Mouse (Mus musculus) CD4-positive, CD25-positive, alpha-beta regulatory T cell, adult 2 months (primary cell): ENCODE measurements around the gene Serpina9.
A peak's percentile ranks its signal among the peaks of the same experiment; 100 is the strongest.
"Not testable (repeated sequence)": the region's sequence is repeated elsewhere in the genome, so short reads cannot be mapped to it uniquely, and the experiment has no call there.

Experiments used
- DNase-seq: peaks from one replicate; pipeline ENCODE4 v3.0.0-alpha.2; 2012; ENCODE audit warnings: low read depth, low spot score

Gene Serpina9

DNA sequence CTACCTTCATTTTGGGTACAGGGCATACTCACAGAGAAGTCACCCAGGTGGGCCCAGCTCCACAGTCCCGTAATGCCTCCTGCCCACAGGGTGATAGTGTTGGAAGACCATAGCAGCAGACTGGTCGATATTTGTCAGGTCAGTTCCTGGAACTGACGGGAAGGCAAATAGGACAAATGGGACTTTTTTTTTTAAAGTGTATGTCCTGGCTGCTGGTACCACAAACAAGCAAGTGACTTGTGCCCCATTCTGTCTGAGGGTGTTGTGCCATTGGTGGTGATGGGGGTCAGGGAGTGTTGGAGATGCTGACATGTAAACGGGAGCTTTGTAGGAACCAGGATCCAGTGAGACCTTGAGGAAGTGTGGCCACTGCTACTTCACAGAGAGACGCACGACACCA, 23.7 kb downstream of the Serpina9 start, which contains the start of gene Serpina11:
Gene Serpina11, minus strand, starts transcription at position 101 of the 400 bp plus-strand sequence.
- DNase-seq, result no peak

- no peak for DNase-seq
Measured at GRCm38 (mm10) chr12:103989514-103989767, 24.1 kb downstream of the Serpina9 start.

- no peak for DNase-seq
Measured at GRCm38 (mm10) chr12:103988754-103989513, 24.6 kb downstream of the Serpina9 start.

GRCm38 (mm10) chr12:103985868-103986267, 27.7 kb downstream of the Serpina9 start:
- no peak for DNase-seq

DNA sequence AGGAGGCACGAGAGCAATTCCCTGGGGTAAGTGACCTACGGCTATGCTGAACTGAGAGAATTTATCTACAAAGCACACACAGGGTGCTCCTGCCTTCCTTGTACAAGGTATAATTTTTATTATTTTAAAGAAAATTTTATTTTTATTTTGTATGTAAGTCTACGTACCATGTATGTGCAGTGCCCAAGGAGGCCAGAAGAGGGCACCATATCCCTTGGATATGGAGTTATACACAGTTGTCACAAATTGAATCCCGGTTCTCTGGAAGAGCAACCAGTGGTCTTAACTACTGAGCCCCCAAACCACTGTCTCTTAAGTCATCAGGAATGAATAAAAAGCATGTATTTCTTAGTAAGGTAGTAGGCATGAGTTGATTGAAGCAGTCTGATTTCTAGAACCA, 28.6 kb downstream of the Serpina9 start:
- peak; percentile 51 for DNase-seq

- no peak for DNase-seq
Measured at GRCm38 (mm10) chr12:103981646-103982360, 31.8 kb downstream of the Serpina9 start.

GRCm38 (mm10) chr12:103978294-103978693, 35.3 kb downstream of the Serpina9 start:
- DNase-seq, result no peak

DNA sequence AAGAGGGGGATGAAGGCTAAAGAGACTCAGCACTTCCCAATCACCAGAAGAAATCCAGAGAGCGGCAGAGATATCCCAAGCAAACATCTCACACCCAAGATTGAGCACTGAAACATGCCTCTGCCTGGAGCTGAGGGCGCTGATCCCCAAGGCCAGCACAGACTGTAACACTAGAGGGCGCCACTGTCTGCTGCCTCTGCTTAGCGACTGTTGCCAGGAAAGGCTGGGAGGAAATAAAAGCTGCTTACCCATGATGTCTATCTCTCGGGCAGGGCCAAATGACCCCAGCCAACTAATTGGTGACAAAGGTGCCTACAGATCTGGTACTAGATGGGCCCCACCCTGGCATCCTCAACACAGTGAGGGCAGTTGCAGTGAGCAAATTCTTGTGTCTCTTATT, 35.7 kb downstream of the Serpina9 start:
- peak; percentile 31 for DNase-seq

DNA sequence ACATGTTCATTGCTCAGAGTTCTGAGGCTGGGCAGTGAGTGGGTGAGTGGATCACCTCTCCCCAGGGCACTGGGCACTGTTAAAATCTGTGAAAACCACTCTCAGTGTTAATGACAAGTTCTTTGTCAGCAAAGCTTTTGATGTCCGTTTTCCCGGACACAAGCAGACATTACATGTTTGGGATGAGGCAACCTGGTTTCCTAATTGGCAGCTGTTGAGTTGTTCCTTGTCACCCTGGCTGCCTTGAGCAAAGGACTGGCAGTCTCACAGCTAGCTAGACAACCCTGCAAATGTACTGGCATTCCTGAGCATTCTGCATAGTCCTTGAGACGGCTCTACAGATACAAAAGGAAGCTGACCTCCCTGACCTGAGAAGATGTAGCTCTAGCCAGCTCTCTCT, 36.5 kb downstream of the Serpina9 start:
- no peak for DNase-seq

GRCm38 (mm10) chr12:103971080-103971479, 42.5 kb downstream of the Serpina9 start:
- no peak for DNase-seq

DNA sequence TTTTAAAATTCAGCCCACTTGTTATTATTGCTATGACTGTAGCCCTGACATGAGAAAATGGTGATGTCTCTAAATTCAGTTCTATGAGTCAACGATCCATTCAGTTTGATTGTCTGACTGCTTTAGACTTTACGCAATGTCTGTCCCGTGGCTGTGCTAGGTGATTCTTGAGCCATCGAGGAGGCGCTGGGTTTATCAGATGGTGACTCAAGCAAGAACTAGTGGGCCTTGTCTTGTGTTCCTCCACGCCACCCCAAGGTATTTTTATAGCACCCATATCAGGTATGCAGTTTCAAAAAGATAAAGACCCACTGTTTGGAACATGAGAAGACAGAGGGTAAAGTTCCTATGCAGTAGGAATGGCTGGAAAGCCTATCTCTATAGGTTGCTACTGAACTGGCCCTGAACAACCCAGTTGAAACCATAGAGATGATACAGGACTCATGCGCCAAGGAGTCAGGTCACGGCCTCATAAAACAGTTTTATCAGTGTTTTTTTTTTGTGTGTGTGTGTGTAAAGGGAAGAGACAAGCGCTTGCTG, 43.9 kb downstream of the Serpina9 start:
- DNase-seq, result no peak

DNA sequence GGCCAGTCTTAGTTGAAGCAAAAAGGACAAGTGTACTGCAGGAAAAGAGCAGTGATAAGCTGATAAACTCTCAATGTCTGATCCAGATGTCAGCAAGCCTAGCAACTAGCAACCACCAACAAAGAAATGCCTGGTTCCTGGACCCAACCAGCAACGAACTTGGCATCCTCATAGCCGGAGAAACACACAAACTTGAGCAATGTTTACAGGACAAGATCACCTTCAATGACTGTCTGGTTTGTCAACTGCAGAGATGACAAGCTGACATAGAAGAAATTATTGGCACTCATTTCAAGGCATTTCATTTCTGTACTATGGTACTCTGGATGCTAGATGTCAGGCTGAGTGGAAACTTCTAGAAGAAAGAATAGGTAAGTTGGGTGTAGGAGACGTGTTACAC, 46.8 kb downstream of the Serpina9 start:
- no peak for DNase-seq

- DNase-seq, result no peak
Measured at GRCm38 (mm10) chr12:103963288-103963687, 50.3 kb downstream of the Serpina9 start.

DNA sequence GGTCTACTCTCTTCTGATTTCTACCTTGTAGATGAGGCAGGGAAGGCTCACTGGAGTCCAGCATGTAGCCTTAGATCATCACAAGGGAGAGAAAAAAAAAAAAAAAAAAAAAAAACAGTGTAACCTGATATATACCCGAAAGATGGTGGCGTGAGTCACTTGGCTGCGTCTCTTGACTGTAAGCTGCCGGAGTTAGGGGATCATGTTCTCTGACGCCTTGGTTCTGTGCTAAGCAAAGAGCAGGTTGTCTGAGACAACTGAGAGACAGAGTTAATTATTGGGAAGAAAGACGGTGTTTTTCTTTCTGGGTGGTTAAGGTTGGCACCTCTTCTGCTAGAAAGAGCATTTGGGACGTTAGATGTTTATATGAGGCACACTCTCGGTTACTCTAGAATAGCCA, 50.7 kb downstream of the Serpina9 start:
- DNase-seq, result no peak

- no peak for DNase-seq
Measured at GRCm38 (mm10) chr12:103962337-103962736, 51.2 kb downstream of the Serpina9 start.

DNA sequence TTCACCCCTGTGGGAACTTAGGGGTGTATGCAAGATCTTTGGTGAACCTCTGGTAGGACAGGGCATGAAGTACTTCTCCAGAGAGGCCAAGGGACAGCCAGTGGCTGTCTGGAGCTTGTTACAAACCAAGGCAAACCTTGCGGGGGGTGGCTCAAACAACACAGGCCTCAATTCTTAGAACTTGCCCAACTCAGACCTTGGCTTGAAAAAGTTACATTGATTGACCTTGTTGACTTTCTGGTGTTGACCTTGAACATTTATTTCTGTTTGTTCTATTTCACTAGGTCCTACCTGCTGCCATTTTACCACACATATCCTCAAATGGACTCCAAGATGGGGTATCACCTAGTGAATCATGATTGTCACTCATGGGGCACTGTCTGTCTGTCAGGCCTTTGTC, 51.8 kb downstream of the Serpina9 start:
- no peak for DNase-seq

- DNase-seq, result no peak
Measured at GRCm38 (mm10) chr12:103958798-103959197, 54.8 kb downstream of the Serpina9 start, which contains the start of gene Serpina1e. Serpina1e (minus strand) TSS chr12:103958975.

GRCm38 (mm10) chr12:103956555-103956954, 57.0 kb downstream of the Serpina9 start:
- DNase-seq, result not testable (repeated sequence)

GRCm38 (mm10) chr12:103952972-103953371, 60.6 kb downstream of the Serpina9 start:
- not testable (repeated sequence) for DNase-seq

GRCm38 (mm10) chr12:103946243-103946642, 67.3 kb downstream of the Serpina9 start:
- no peak for DNase-seq
